Mouse (Mus musculus): Measurements from ENCODE around the gene Recql5. TPM values are rescaled to one million over a fixed set of nuclear protein-coding genes. Genes with fewer than 3 reads are reported as not detected.
"Not testable (repeated sequence)": the region's sequence is repeated elsewhere in the genome, so short reads cannot be mapped to it uniquely, and the experiment has no call there.

The Recql5 gene
- polyA plus RNA-seq, 1 experiment from 2014 or later, result 11.1 TPM

GRCm38 (mm10) chr11:115859143-115859945 lies 73.9 kb downstream of the Recql5 start:
- ATAC-seq (replicated peaks; ENCODE audit: low FRiP score, low read depth), result peak; percentile 86
- WGBS, result 2% methylated on average over 74 of the region's 75 CpGs
- H3K9ac ChIP-seq (ENCODE audit: low read depth, low read length), result peak overlapping the region; percentile 53
- H3K9me3 ChIP-seq (replicated peaks; ENCODE audit: low read length), result no peaks in the 10 kb centered on the region
- DNase-seq (ENCODE audit: low spot score), result peak; percentile 94
- H3K4me3 ChIP-seq (replicated peaks; ENCODE audit: low read depth, low read length), result peak overlapping the region; percentile 31
- no peak overlapping the region for H3K27ac ChIP-seq
- peaks cover 16% of the 10 kb centered on the region for H3K27me3 ChIP-seq (ENCODE audit: insufficient read depth, low read length)
- H3K4me2 ChIP-seq (ENCODE audit: low read length), result peak overlapping the region; percentile 61
- 0 out of 2 replicates have a peak, but pooled peaks cover 4% of the 10 kb centered on the region for H3K36me3 ChIP-seq (ENCODE audit: insufficient read depth, low read length)
- H3K4me1 ChIP-seq (replicated peaks; ENCODE audit: insufficient read depth, low read length), result 0 out of 2 replicates have a peak, but pooled peaks cover 4% of the 10 kb centered on the region
- TF ChIP-seq CTCF (IDR thresholded peaks at IDR 0.05; ENCODE audit: low read depth), result peak; percentile 89

- peaks cover 16% of the 10 kb centered on the region for H3K27me3 ChIP-seq (ENCODE audit: insufficient read depth, low read length)
- H3K9ac ChIP-seq (ENCODE audit: low read depth, low read length), result peak within 1 kb of the TSS; percentile 53
- H3K9me3 ChIP-seq (replicated peaks; ENCODE audit: low read length), result no peaks in the 10 kb centered on the region
- no peak within 1 kb of the TSS for H3K27ac ChIP-seq
- 0 out of 2 replicates have a peak, but pooled peaks cover 4% of the 10 kb centered on the region for H3K4me1 ChIP-seq (replicated peaks; ENCODE audit: insufficient read depth, low read length)
- 14% methylated on average over 27 of the region's 27 CpGs for WGBS
- peaks cover 12% of the 10 kb centered on the region for H3K36me3 ChIP-seq (ENCODE audit: insufficient read depth, low read length)
- H3K4me3 ChIP-seq (replicated peaks; ENCODE audit: low read depth, low read length), result peak within 1 kb of the TSS; percentile 31
- no peak for TF ChIP-seq CTCF (IDR thresholded peaks at IDR 0.05; ENCODE audit: low read depth)
- no peak for ATAC-seq (replicated peaks; ENCODE audit: low FRiP score, low read depth)
- peak within 1 kb of the TSS; percentile 61 for H3K4me2 ChIP-seq (ENCODE audit: low read length)
- DNase-seq (ENCODE audit: low spot score), result no peak
Measured at GRCm38 (mm10) chr11:115858354-115858753, 74.9 kb downstream of the Recql5 start, which contains the start of gene Myo15b. Gene Myo15b, plus strand, starts transcription at chr11:115858406.

DNA sequence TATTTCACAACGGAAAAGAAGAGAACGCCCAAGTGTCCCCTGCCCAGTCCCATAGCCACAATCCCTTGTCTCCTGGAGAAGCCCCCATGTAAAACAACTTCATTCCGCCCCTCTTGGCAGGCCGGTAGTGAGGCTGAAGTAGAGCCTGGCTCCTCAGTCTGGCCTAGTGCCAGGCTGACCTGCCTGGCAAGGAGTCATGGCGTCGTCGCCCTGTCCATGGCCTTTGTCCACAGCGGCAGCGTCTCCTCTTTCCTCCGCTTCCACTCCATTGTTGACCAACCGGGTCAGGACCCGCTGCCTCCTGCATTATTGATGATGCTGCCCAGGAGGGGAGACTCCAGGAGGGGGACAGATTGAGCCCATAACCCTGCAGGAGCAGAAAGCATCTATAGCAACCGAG lies 75.3 kb downstream of the Recql5 start:
- no peak for TF ChIP-seq CTCF (IDR thresholded peaks at IDR 0.05; ENCODE audit: low read depth)
- Histone ChIP-seq H3K36me3 (ENCODE audit: insufficient read depth, low read length) (peaks cover 16% of the 10 kb centered on the region), H3K27me3 (ENCODE audit: insufficient read depth, low read length) (peaks cover 16% of the 10 kb centered on the region), H3K9ac (ENCODE audit: low read depth, low read length) (peak overlapping the region; percentile 18; the same call in 1 of the 2 replicates), H3K4me1 (replicated peaks; ENCODE audit: insufficient read depth, low read length) (0 out of 2 replicates have a peak, but pooled peaks cover 4% of the 10 kb centered on the region), H3K4me2 (ENCODE audit: low read length) (no peak overlapping the region), H3K27ac (no peak overlapping the region), H3K4me3 (replicated peaks; ENCODE audit: low read depth, low read length) (0 out of 2 replicates have a peak overlapping the region, but pooled peaks have one; percentile 31), H3K9me3 (replicated peaks; ENCODE audit: low read length) (no peaks in the 10 kb centered on the region)
- 49% methylated on average over 13 of the region's 13 CpGs for WGBS
- no peak for DNase-seq (ENCODE audit: low spot score)
- ATAC-seq (replicated peaks; ENCODE audit: low FRiP score, low read depth), result no peak

- not testable (repeated sequence) for H3K4me3 ChIP-seq (replicated peaks; ENCODE audit: low read depth, low read length)
Measured at GRCm38 (mm10) chr11:115857146-115857545, 76.1 kb downstream of the Recql5 start.

GRCm38 (mm10) chr11:115854674-115855073 lies 78.6 kb downstream of the Recql5 start:
- DNase-seq (ENCODE audit: low spot score), result no peak
- no peak for ATAC-seq (replicated peaks; ENCODE audit: low FRiP score, low read depth)
- H3K4me3 ChIP-seq (replicated peaks; ENCODE audit: low read depth, low read length), result no peak overlapping the region
- H3K4me2 ChIP-seq (ENCODE audit: low read length), result no peak overlapping the region
- peaks cover 30% of the 10 kb centered on the region for H3K36me3 ChIP-seq (ENCODE audit: insufficient read depth, low read length)
- H3K4me1 ChIP-seq (replicated peaks; ENCODE audit: insufficient read depth, low read length), result 0 out of 2 replicates have a peak, but pooled peaks cover 4% of the 10 kb centered on the region
- H3K27me3 ChIP-seq (ENCODE audit: insufficient read depth, low read length), result peaks cover 16% of the 10 kb centered on the region
- H3K9ac ChIP-seq (ENCODE audit: low read depth, low read length), result no peak overlapping the region
- no peaks in the 10 kb centered on the region for H3K9me3 ChIP-seq (replicated peaks; ENCODE audit: low read length)
- no peak for TF ChIP-seq CTCF (IDR thresholded peaks at IDR 0.05; ENCODE audit: low read depth)
- no peak overlapping the region for H3K27ac ChIP-seq
- WGBS, result 72% methylated on average over 6 of the region's 6 CpGs

More at GRCm38 (mm10) chr11:115857146-115857545, 76.1 kb downstream of the Recql5 start:
- Histone ChIP-seq H3K27me3 (ENCODE audit: insufficient read depth, low read length) (peaks cover 16% of the 10 kb centered on the region), H3K36me3 (ENCODE audit: insufficient read depth, low read length) (peaks cover 18% of the 10 kb centered on the region)
- not testable (repeated sequence) for H3K4me1 ChIP-seq (replicated peaks; ENCODE audit: insufficient read depth, low read length); ATAC-seq (replicated peaks; ENCODE audit: low FRiP score, low read depth); H3K9me3 ChIP-seq (replicated peaks; ENCODE audit: low read length); DNase-seq (ENCODE audit: low spot score); H3K4me2 ChIP-seq (ENCODE audit: low read length); H3K9ac ChIP-seq (ENCODE audit: low read depth, low read length); H3K27ac ChIP-seq
- WGBS, result 89% methylated on average over 4 of the region's 4 CpGs

- Histone ChIP-seq H3K4me1 (replicated peaks; ENCODE audit: insufficient read depth, low read length) (peaks cover 23% of the 10 kb centered on the region), H3K27me3 (ENCODE audit: insufficient read depth, low read length) (no peaks in the 10 kb centered on the region), H3K9me3 (replicated peaks; ENCODE audit: low read length) (no peaks in the 10 kb centered on the region), H3K27ac (no peak overlapping the region), H3K36me3 (ENCODE audit: insufficient read depth, low read length) (peaks cover 31% of the 10 kb centered on the region), H3K4me3 (replicated peaks; ENCODE audit: low read depth, low read length) (no peak overlapping the region), H3K9ac (ENCODE audit: low read depth, low read length) (no peak overlapping the region), H3K4me2 (ENCODE audit: low read length) (no peak overlapping the region)
- peak; percentile 28; the same call in 1 of the 2 replicates for TF ChIP-seq CTCF (IDR thresholded peaks at IDR 0.05; ENCODE audit: low read depth)
- 98% methylated on average over 2 of the region's 2 CpGs for WGBS
- ATAC-seq (replicated peaks; ENCODE audit: low FRiP score, low read depth), result no peak
- no peak for DNase-seq (ENCODE audit: low spot score)
Measured at GRCm38 (mm10) chr11:115845819-115846218, 87.5 kb downstream of the Recql5 start.

Measured in kidney, postnatal 0 days (tissue).